Mouse (Mus musculus) midbrain, embryonic 16.5 days (tissue): ENCODE measurements around the gene Cadm4. TPM values are rescaled to one million over a fixed set of nuclear protein-coding genes. Genes with fewer than 3 reads are reported as not detected.

Source experiments
- ATAC-seq: fragments of 200-750 bp; cut with Nextera tagmentation; 2 replicates; pipeline ENCODE4 v1.8.0; 2017; ENCODE audit warnings: moderate TSS enrichment
- H3K27ac ChIP-seq: fragments of 300-500 bp; sonication (generic); 2 replicates; pipeline ENCODE4 v1.5.1; 2014; ENCODE audit warnings: mild to moderate bottlenecking, low read length, mixed read lengths
- H3K27me3 ChIP-seq: fragments of 300-500 bp; sonication (generic); 2 replicates; pipeline ENCODE4 v1.6.1; 2014; ENCODE audit warnings: low read depth, low read length, mixed read lengths; ENCODE audit not compliant: control insufficient read depth, insufficient read depth
- H3K36me3 ChIP-seq: fragments of 300-500 bp; sonication (generic); 2 replicates; pipeline ENCODE4 v1.6.1; 2014; ENCODE audit warnings: mild to moderate bottlenecking, low read length, moderate library complexity, mixed read lengths; ENCODE audit not compliant: control insufficient read depth, insufficient read depth
- H3K4me1 ChIP-seq: fragments of 300-500 bp; sonication (generic); 2 replicates; pipeline ENCODE4 v1.6.1; 2014; ENCODE audit warnings: mild to moderate bottlenecking, low read length, mixed read lengths; ENCODE audit not compliant: control insufficient read depth, insufficient read depth
- H3K4me2 ChIP-seq: fragments of 300-500 bp; sonication (generic); 2 replicates; pipeline ENCODE4 v1.6.1; 2014; ENCODE audit warnings: mild to moderate bottlenecking, low read length, mixed read lengths
- H3K4me3 ChIP-seq: fragments of 300-500 bp; sonication (generic); 2 replicates; pipeline ENCODE4 v1.5.1; 2014; ENCODE audit warnings: low read depth, mild to moderate bottlenecking, low read length, moderate library complexity, mixed read lengths
- H3K9ac ChIP-seq: fragments of 300-500 bp; sonication (generic); 2 replicates; pipeline ENCODE4 v1.6.1; 2014; ENCODE audit warnings: low read depth, low read length, mixed read lengths
- H3K9me3 ChIP-seq: fragments of 300-500 bp; sonication (generic); replicated peaks from 2 replicates; pipeline ENCODE4 v1.6.1; 2014; ENCODE audit warnings: mild to moderate bottlenecking, low read length, mixed read lengths; ENCODE audit not compliant: control insufficient read depth, poor library complexity, severe bottlenecking
- WGBS: fragments of 180-500 bp; shearing (Covaris S2); extraction: QIAGEN DNeasy Blood & Tissue Kit; methylation state at CpG from one replicate; pipeline ENCODE4 v1.1.7; 2014; 5-methylcytosine and 5-hydroxymethylcytosine counted together
- polyA plus RNA-seq: library from polyadenylated mRNA; unstranded; fragments of >200 nt; fragmentation: Nextera tagmentation; extraction: Ambion mirVana; gene quantifications from 2 replicates; pipeline ENCODE4 v1.2.1, GENCODE M21; 2015

Cadm4 gene
- polyA plus RNA-seq, 1 experiment from 2014 or later = 75.3 TPM

DNA sequence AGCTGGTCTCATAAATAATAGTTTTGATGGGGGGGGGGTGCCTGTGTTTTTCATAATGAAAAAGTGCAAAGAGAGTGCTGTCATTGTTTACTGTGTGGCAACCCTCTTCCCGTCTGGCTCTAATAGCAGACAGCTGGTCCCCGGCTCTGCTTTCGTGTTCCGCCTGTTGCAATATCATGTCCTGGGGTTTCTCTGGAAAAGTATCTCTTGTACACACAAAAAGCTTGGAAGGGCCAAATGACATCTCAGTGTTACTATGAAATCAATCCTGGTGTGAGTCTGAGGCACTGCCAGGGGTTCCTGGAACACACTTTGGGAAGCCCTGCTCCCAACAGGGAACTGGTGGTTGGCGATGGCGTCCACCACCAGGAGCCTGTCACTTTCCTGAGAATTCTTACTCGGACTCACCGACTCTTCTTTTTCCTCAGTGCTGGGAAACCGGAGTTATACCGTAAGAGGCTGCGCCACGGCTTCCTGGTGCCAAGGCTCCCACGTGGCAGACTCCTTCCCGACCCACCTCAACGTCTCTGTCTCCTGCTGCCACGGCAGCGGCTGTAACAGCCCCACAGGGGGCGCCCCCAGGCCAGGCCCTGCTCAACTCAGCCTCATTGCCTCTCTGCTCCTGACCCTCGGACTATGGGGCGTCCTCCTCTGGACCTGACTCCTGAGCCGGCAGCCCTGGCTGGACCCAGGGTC lies 6.9 kb upstream of the Cadm4 start:
- no peak overlapping the region for H3K4me2 ChIP-seq
- H3K4me3 ChIP-seq = no peak overlapping the region
- no peak for ATAC-seq
- no peaks in the 10 kb centered on the region for H3K27me3 ChIP-seq
- H3K27ac ChIP-seq = no peak overlapping the region
- no peaks in the 10 kb centered on the region for H3K9me3 ChIP-seq
- H3K4me1 ChIP-seq = peaks cover 5% of the 10 kb centered on the region
- H3K36me3 ChIP-seq = no peaks in the 10 kb centered on the region
- WGBS = 32% methylated on average over 21 of the region's 21 CpGs
- no peak overlapping the region for H3K9ac ChIP-seq

DNA sequence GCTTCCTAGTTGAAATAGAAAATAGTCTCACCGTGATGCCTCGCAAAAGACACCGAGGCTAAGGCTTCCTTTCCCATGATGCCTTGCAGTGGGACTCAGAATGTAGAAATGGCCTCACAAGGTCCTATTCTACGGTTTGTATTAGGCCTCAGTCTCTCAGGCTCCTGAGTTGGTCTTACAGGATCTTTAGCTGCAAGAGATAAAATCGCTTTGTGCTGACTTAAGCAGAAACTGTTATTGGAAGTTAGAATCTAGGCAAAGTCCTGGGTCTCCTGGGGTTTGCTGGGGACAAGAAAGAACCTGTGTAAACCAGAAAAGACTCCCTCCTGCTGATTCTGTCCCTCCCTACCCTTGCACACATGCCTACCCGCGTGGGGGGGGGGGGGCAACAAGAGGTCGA lies 5.5 kb upstream of the Cadm4 start:
- H3K4me3 ChIP-seq = no peak overlapping the region
- 72% methylated on average over 8 of the region's 8 CpGs for WGBS
- H3K27ac ChIP-seq = no peak overlapping the region
- no peak overlapping the region for H3K4me2 ChIP-seq
- no peaks in the 10 kb centered on the region for H3K9me3 ChIP-seq
- no peak for ATAC-seq
- peaks cover 16% of the 10 kb centered on the region for H3K4me1 ChIP-seq
- H3K9ac ChIP-seq = no peak overlapping the region
- H3K27me3 ChIP-seq = no peaks in the 10 kb centered on the region
- no peaks in the 10 kb centered on the region for H3K36me3 ChIP-seq

DNA sequence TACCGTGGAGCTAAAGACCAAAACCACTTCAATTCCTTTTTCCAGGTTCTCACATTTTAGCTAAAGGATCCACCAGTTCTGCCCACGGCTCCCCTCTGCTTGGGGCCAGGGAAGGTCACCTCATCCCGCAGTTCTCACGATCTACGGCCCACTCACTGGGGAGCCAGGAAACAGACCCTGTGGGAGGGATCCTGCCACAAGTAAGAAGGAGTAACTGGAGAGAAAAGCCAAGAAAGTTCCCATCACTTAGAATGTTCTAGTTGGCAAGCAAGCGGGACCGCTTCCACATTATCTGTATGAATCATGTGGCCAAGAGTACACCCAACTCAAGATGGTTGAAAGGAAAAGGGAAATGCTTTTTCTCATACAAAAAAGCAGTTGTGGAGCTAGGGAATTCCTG lies 5.0 kb upstream of the Cadm4 start:
- no peak overlapping the region for H3K27ac ChIP-seq
- H3K4me1 ChIP-seq = peaks cover 16% of the 10 kb centered on the region
- no peaks in the 10 kb centered on the region for H3K36me3 ChIP-seq
- no peak overlapping the region for H3K4me3 ChIP-seq
- no peaks in the 10 kb centered on the region for H3K9me3 ChIP-seq
- WGBS = 93% methylated on average over 7 of the region's 7 CpGs
- H3K4me2 ChIP-seq = no peak overlapping the region
- no peaks in the 10 kb centered on the region for H3K27me3 ChIP-seq
- ATAC-seq = no peak
- no peak overlapping the region for H3K9ac ChIP-seq

DNA sequence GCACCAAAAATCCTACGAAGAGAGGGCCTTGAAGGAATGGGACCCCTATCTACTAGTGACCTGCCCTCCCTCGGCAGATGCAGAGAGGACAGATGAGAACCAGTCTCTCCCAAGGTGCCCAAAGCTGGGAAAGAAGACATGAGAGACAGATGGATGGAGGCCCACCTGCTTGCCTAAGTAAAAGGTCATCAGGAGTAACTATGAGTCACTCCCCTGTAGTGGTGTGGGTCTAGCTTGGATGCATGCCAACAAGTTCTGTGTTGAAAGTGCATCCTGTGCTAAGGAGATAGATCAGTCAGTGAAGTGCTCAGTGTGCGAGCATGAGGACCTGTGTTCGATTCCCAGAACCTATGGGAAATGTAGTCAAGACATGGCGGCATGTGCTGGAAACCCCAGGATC lies 2.9 kb upstream of the Cadm4 start:
- no peak overlapping the region for H3K4me3 ChIP-seq
- WGBS = 94% methylated on average over 5 of the region's 5 CpGs
- peaks cover 28% of the 10 kb centered on the region for H3K4me1 ChIP-seq
- no peak overlapping the region for H3K9ac ChIP-seq
- H3K27me3 ChIP-seq = no peaks in the 10 kb centered on the region
- H3K36me3 ChIP-seq = no peaks in the 10 kb centered on the region
- ATAC-seq = no peak
- H3K27ac ChIP-seq = no peak overlapping the region
- no peaks in the 10 kb centered on the region for H3K9me3 ChIP-seq
- H3K4me2 ChIP-seq = no peak overlapping the region

DNA sequence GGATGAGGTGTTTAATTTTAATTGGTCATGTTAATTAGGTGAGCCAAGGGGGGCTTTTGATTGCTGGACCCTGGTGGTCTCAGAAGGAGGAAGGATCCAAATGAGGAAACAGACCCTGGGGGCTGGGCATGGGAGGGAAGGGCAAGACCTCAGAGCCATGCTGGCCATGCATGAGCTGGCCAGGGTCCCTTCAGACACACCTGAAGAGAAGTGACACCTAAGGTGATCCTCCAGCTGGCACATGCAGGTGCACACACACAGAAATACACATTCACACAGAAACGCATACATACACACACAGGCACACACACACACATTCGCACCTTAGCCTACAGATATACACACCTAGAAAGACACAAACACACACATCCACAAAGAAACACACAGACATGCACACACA lies 2.1 kb upstream of the Cadm4 start:
- peak overlapping the region; percentile 75; the same call in 1 of the 2 replicates for H3K4me2 ChIP-seq
- 0 out of 2 replicates have a peak overlapping the region, but pooled peaks have one; percentile 4 for H3K9ac ChIP-seq
- WGBS = 96% methylated on average over 2 of the region's 2 CpGs
- peaks cover 35% of the 10 kb centered on the region for H3K4me1 ChIP-seq
- ATAC-seq = no peak
- no peak overlapping the region for H3K4me3 ChIP-seq
- no peaks in the 10 kb centered on the region for H3K27me3 ChIP-seq
- H3K36me3 ChIP-seq = no peaks in the 10 kb centered on the region
- H3K27ac ChIP-seq = no peak overlapping the region
- no peaks in the 10 kb centered on the region for H3K9me3 ChIP-seq

DNA sequence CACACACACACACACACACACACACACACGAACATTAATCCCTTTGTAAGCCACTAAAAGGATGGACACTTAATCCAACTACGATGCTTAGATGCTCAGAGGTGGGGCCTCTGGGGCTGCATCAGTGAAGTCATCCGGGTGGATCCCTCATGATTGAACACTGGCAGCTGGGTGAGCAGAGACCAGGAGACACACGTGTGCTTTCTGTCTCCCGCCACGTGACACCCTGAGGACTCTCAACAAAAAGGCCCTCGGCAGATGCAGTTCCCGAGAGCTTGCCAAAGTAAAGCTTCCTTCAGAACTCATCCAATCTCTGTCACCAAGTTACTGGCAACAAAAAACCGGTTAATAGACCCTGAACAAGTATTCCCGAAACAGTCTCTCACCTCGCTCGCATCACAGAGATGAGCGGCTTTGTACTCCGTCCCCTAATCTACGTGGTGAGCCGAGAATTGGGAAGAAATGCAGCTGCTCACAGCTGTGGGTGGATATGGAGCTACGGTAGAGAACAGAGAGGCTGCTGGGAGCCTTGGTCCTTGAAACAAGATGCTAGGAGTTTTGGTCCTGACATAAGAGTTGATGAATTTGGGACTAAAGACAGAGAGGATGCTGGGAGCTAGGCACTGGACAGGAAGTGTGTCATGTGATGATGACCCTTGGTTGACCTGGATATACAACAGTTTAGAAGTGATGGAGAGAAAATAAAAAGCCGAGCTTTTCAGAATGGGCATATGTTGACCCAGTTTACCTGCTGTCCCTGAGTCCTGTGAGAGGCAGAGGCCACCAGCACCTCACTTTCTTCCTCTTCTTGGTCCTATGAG lies 1.5 kb upstream of the Cadm4 start:
- H3K9ac ChIP-seq = peak overlapping the region; percentile 90
- H3K27ac ChIP-seq = no peak overlapping the region
- WGBS = 49% methylated on average over 18 of the region's 18 CpGs

DNA sequence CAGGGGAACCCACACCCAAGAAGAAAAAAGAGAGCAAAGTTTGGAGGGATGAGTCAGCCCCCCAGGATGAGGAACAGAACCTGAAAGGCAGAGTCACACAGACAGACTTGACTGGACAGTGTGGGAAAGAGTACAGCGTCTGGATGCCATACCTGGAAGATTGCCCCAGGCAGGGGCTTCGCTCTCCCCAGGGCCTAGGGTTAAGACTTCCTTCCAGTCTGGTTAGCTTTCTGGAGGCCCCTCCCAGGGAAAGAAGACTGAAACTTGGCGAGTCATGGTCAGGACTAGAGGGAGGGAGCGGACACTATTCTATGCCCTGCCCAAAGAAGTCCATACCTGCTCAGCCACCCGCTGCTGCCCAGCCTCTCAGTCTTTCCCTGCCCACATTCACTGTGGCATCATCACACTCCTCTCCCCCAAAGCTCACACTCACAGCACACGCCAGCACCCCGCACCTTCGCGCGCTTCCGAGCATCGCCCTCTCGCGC lies 793 bp upstream of the Cadm4 start:
- Histone ChIP-seq H3K4me1 (peaks cover 44% of the 10 kb centered on the region), H3K9me3 (no peaks in the 10 kb centered on the region), H3K4me2 (peak overlapping the region; percentile 75), H3K36me3 (no peaks in the 10 kb centered on the region), H3K27me3 (no peaks in the 10 kb centered on the region), H3K4me3 (peak overlapping the region; percentile 66), H3K27ac (peak overlapping the region; percentile 87), H3K9ac (peak overlapping the region; percentile 90)
- WGBS = 10% methylated on average over 14 of the region's 14 CpGs
- ATAC-seq = peak; percentile 72

More for the DNA sequence above, 1.5 kb upstream of the Cadm4 start:
- Histone ChIP-seq H3K4me1 (peaks cover 37% of the 10 kb centered on the region), H3K4me2 (peak overlapping the region; percentile 75), H3K27me3 (no peaks in the 10 kb centered on the region), H3K4me3 (peak overlapping the region; percentile 66), H3K9me3 (no peaks in the 10 kb centered on the region), H3K36me3 (no peaks in the 10 kb centered on the region)
- ATAC-seq = no peak

DNA sequence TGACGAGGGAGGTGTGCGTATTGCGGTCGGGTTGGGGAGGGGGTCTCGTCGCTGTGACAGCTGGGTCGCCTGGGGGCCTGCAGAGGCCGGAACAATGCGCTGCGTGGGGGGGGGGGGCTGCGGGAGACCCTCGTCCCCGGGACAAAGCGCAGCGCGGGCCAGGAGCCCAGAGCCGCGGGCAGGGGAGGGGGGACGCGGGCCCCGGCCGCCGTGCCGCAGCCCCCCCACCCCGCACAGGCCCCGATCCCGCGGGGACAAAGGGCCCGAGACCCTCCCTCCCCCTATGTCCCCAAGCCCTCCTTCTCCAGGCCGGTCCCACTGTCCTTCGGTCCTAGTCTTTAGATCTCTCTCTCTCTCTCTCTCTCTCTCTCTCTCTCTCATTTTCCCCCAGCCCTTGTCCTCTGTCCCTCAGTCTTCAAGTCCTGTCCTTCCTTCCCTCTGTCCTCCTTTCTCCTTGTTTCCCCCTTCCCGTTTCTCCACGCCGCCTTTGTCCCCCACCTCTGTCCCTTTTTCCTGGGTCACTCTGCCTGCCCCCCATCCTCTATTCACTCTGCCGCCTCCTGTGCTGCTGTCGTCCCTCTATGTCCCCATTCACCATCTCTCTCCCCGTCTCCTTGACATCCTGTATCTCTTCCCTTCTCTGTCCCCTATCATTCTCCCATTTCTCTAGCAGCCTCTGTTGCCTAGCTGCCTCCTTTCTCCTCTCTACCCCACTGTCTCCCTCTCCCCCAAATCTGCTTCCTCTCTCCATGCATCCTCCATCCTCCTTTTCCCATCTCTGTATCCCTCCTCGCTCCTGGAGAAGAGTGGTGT lies 591 bp downstream of the Cadm4 start:
- peak overlapping the region; percentile 90 for H3K9ac ChIP-seq
- no peaks in the 10 kb centered on the region for H3K27me3 ChIP-seq
- peak overlapping the region; percentile 66 for H3K4me3 ChIP-seq
- peak overlapping the region; percentile 87 for H3K27ac ChIP-seq
- no peaks in the 10 kb centered on the region for H3K36me3 ChIP-seq
- peak; percentile 9 for ATAC-seq
- no peaks in the 10 kb centered on the region for H3K9me3 ChIP-seq
- WGBS = 1% methylated on average over 16 of the region's 38 CpGs
- H3K4me1 ChIP-seq = peaks cover 56% of the 10 kb centered on the region
- H3K4me2 ChIP-seq = peak overlapping the region; percentile 75
